ENCODE assay signal across 22 mouse cellular contexts in genomic region chr12:105598503-105598902, GRCm38 (mm10). TPM values are rescaled to one million over a fixed set of nuclear protein-coding genes. Genes with fewer than 3 reads are reported as not detected.
"Had no signal": no experiment of that assay in that cellular context is flagged by ENCODE, and none has a peak within 500 bp of the region (broad histone marks: within the 10 kb centered on the region; RNA-seq: fewer than 3 reads in every experiment).

No protein-coding gene starts in this region.

- H3K27ac ChIP-seq: liver, embryonic 14.5 days; macrophage; stomach, postnatal 0 days had no signal

- H3K9ac ChIP-seq: liver, embryonic 14.5 days; liver, postnatal 0 days; lung, embryonic 14.5 days had no signal

- ATAC-seq: liver, postnatal 0 days; lung, postnatal 0 days had no signal

- DNase-seq: kidney, adult 18-20 months; kidney, adult 9 months; kidney, postnatal 14 days; kidney, postnatal 4 days; liver, postnatal 0 days; lung, embryonic 14.5 days; midbrain, embryonic 14.5 days; thymus, postnatal 25 days had no signal

RNA-seq across cellular contexts. Expression of gene Bdkrb1, which starts 4.4 kb away (rescaled TPM):
- total RNA-seq: layer of hippocampus, adult 18-20 months; layer of hippocampus, postnatal 14 days; left cerebral cortex, adult 18-20 months; left cerebral cortex, postnatal 10 days; left cerebral cortex, postnatal 36 days; megakaryocyte-erythroid progenitor cell, adult 5-6 weeks had no signal
- polyA plus RNA-seq: kidney, embryonic 16.5 days; limb, embryonic 11.5 days; liver, embryonic 14.5 days; liver, postnatal 0 days; lung, embryonic 14.5 days; macrophage; midbrain, embryonic 11.5 days; midbrain, embryonic 14.5 days had no signal

RNA-seq across cellular contexts. Expression of gene Bdkrb2, which starts 35.5 kb away (rescaled TPM):
- total RNA-seq: megakaryocyte-erythroid progenitor cell, adult 5-6 weeks had no signal
- polyA plus RNA-seq: liver, embryonic 11.5 days; liver, embryonic 14.5 days; macrophage had no signal
